8 mouse cellular contexts compared by ENCODE assay signal in genomic region chr13:54389971-54390564, GRCm38 (mm10). TPM values are rescaled to one million over a fixed set of nuclear protein-coding genes. Genes with fewer than 3 reads are reported as not detected.
DNase-seq lines count a peak whose midpoint lies in the region; ATAC-seq and TF ChIP-seq lines count a peak whose summit lies in the region.
"Had no signal": no experiment of that assay in that cellular context is flagged by ENCODE, and none has a peak within 500 bp of the region (broad histone marks: within the 10 kb centered on the region; RNA-seq: fewer than 3 reads in every experiment).

No protein-coding gene starts in this region.

- H3K9me3 ChIP-seq in liver, embryonic 12.5 days (replicated peaks), result no peaks in the 10 kb centered on the region
- H3K9me3 ChIP-seq: neural tube, embryonic 12.5 days had no signal

- no peak overlapping the region for H3K27ac ChIP-seq in liver, adult 2 months (replicated peaks; ENCODE audit: insufficient read depth, low read depth, low read length)
- H3K27ac ChIP-seq in liver, embryonic 12.5 days, result no peak overlapping the region
- H3K27ac ChIP-seq: neural tube, embryonic 12.5 days had no signal

- DNase-seq in liver, adult 2 months (ENCODE audit: extremely low read depth, low read depth, low spot score), result peak; percentile 81
- peak; percentile 96 for DNase-seq in brain, embryonic 14.5 days (ENCODE audit: low read depth)
- peak; percentile 89 to 93 for DNase-seq in cerebellum, postnatal 14 days
- no peak for DNase-seq in spleen, adult 18-20 months
- DNase-seq in T-cell, adult 2 months (ENCODE audit: low spot score), result no peak

- no peak for TF ChIP-seq POLR2A in liver, adult 2 months (IDR thresholded peaks at IDR 0.05; ENCODE audit: extremely low read depth, insufficient read depth, low read length)
- no peak for TF ChIP-seq POLR2A in brain, embryonic 14.5 days (IDR thresholded peaks at IDR 0.05; ENCODE audit: borderline replicate concordance, extremely low read depth, insufficient read depth, insufficient read length, poor library complexity, severe bottlenecking)

- no peaks in the 10 kb centered on the region for H3K27me3 ChIP-seq in liver, adult 2 months (ENCODE audit: control insufficient read depth, insufficient read depth, low read length)
- no peaks in the 10 kb centered on the region for H3K27me3 ChIP-seq in liver, embryonic 12.5 days (replicated peaks)
- H3K27me3 ChIP-seq: neural tube, embryonic 12.5 days had no signal

- no peak for TF ChIP-seq CTCF in liver, adult 2 months (IDR thresholded peaks at IDR 0.05; ENCODE audit: low read depth, low read length)
- TF ChIP-seq CTCF in brain, embryonic 14.5 days (IDR thresholded peaks at IDR 0.05; ENCODE audit: borderline replicate concordance, extremely low read depth, insufficient read depth, insufficient read length), result no peak

- no peaks in the 10 kb centered on the region for H3K36me3 ChIP-seq in liver, adult 2 months (ENCODE audit: control insufficient read depth, insufficient read depth, low read length)
- H3K36me3 ChIP-seq in liver, embryonic 12.5 days, result no peaks in the 10 kb centered on the region
- H3K36me3 ChIP-seq: neural tube, embryonic 12.5 days had no signal

- H3K4me1 ChIP-seq in liver, adult 2 months (ENCODE audit: control insufficient read depth, insufficient read depth, low read length), result no peaks in the 10 kb centered on the region
- no peaks in the 10 kb centered on the region for H3K4me1 ChIP-seq in liver, embryonic 12.5 days

- no peak overlapping the region for H3K4me2 ChIP-seq in liver, embryonic 12.5 days
- H3K4me2 ChIP-seq: neural tube, embryonic 12.5 days had no signal

- H3K9ac ChIP-seq in liver, adult 2 months (ENCODE audit: low read depth, low read length), result no peak overlapping the region
- H3K9ac ChIP-seq in liver, embryonic 12.5 days, result no peak overlapping the region
- H3K9ac ChIP-seq: neural tube, embryonic 12.5 days had no signal

- 25% methylated on average over 8 of the region's 8 CpGs for WGBS in liver, adult 2 months
- WGBS in liver, embryonic 12.5 days (ENCODE audit: insufficient replicate concordance), result 49% methylated on average over 8 of the region's 8 CpGs

- no peaks in the 10 kb centered on the region for H3K79me2 ChIP-seq in liver, adult 2 months (ENCODE audit: control insufficient read depth, insufficient read depth, low read length)

- ATAC-seq in liver, embryonic 12.5 days, result no peak
- ATAC-seq in megakaryocyte progenitor cell, adult 5-6 weeks (replicated peaks; ENCODE audit: poor library complexity), result peak; percentile 42; the same call in 1 of the 2 replicates

- H3K4me3 ChIP-seq in liver, adult 2 months (ENCODE audit: insufficient read depth, low read depth, low read length), result no peak overlapping the region
- no peak overlapping the region for H3K4me3 ChIP-seq in liver, embryonic 12.5 days
- H3K4me3 ChIP-seq: neural tube, embryonic 12.5 days had no signal

RNA-seq across cellular contexts. Expression of gene Cplx2, which starts 18.9 kb away (rescaled TPM):
- 0.37 and 0.54 TPM in 2 replicates for total RNA-seq in liver, adult 2 months (2014; rRNA removed)
- 0.57 and 0.81 TPM in 2 replicates for polyA plus RNA-seq in liver, adult 2 months (2012; rRNA removed)
- polyA plus RNA-seq in liver, embryonic 12.5 days (2016; fragmentation: Nextera tagmentation; extraction: Ambion mirVana), result 0.45 and 0.52 TPM in 2 replicates
- polyA plus RNA-seq in brain, embryonic 14.5 days (2012; rRNA removed), result 43.3 and 69.2 TPM in 2 replicates
- total RNA-seq in megakaryocyte progenitor cell, adult 5-6 weeks (2015), result 0.10 and 0.54 TPM in 2 replicates
- total RNA-seq in megakaryocyte progenitor cell, adult 5-6 weeks (2017), result 0.14 TPM in 1 of 2 replicates, not detected in the other

Comparison
In these comparisons a context has a peak if more than half of its experiments do, and no peak if none do; other contexts are left out.
1. DNase-seq: peak in liver, adult 2 months (single experiment), brain, embryonic 14.5 days (single experiment) and cerebellum, postnatal 14 days (2 of 2); none in spleen, adult 18-20 months (0 of 2) and T-cell, adult 2 months (single experiment).
2. RNA of gene Cplx2, which starts 18.9 kb away (polyA plus RNA-seq): 43.3 to 69.2 TPM in brain, embryonic 14.5 days; 0.57 to 0.81 TPM in liver, adult 2 months and 0.45 to 0.52 TPM in liver, embryonic 12.5 days; every median in the first group is over 10 times any median in the second.